Mouse (Mus musculus): ENCODE measurements around the gene Ssxb3. TPM values are rescaled to one million over a fixed set of nuclear protein-coding genes. Genes with fewer than 3 reads are reported as not detected.

The Ssxb3 gene
- polyA plus RNA-seq (2012; rRNA removed): not detected in 2 replicates

GRCm38 (mm10) chrX:8591716-8592115 is at the start of gene Ssxb3:
Gene Ssxb3, minus strand, starts transcription at chrX:8591816.

GRCm38 (mm10) chrX:8548155-8548554 is 43.5 kb downstream of the Ssxb3 start, which contains the start of gene Ssxb6:
Gene Ssxb6, minus strand, starts transcription at chrX:8548255.

Other genes starting within 250 kb of the Ssxb3 start
- gene Ssxb9, start 224.8 kb downstream of the Ssxb3 start, polyA plus RNA-seq (2012; rRNA removed): not detected in 2 replicates
- not detected in 2 replicates for gene Ssxb1, start 178.5 kb downstream of the Ssxb3 start, polyA plus RNA-seq (2012; rRNA removed)
- not detected in 2 replicates for gene Ssxb2, start 130.1 kb downstream of the Ssxb3 start, polyA plus RNA-seq (2012; rRNA removed)
- gene Gm14459, start 66.9 kb downstream of the Ssxb3 start, polyA plus RNA-seq (2012; rRNA removed): not detected in 2 replicates
- gene Ssxb6, start 43.6 kb downstream of the Ssxb3 start, polyA plus RNA-seq (2012; rRNA removed): not detected in 2 replicates
- not detected in 2 replicates for gene Ssxb8, start 99.0 kb upstream of the Ssxb3 start, polyA plus RNA-seq (2012; rRNA removed)
- not detected in 2 replicates for gene Ssx9, start 156.6 kb upstream of the Ssxb3 start, polyA plus RNA-seq (2012; rRNA removed)
- gene Ssxb5, start 211.9 kb upstream of the Ssxb3 start, polyA plus RNA-seq (2012; rRNA removed): not detected in 2 replicates